Comparison of ENCODE assay signal across 13 mouse cellular contexts in the genomic region with DNA sequence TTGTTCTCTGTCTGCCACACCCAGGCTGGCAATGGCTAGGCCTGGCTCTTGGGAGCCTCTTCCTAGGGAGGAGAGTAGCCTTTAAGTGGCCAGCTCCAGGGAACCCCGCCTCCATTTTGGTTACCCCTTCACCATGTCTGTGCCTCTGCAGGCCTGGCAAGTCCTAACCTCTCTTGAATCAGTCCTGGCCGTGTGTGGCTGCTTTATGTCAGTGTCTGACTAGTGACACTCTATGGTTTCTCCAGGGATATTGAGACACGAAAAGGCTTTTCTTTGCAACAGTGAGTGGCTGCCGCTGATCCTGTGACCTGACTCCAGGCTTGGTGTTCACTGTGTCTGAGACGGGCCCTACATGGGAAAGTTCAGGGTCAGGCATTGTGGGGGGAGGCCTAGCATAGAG. TPM values are rescaled to one million over a fixed set of nuclear protein-coding genes. Genes with fewer than 3 reads are reported as not detected.
DNase-seq lines count a peak whose midpoint lies in the region; ATAC-seq lines count a peak whose summit lies in the region.
"Had no signal": no experiment of that assay in that cellular context is flagged by ENCODE, and none has a peak within 500 bp of the region (broad histone marks: within the 10 kb centered on the region; RNA-seq: fewer than 3 reads in every experiment).

No protein-coding gene starts in this region.

- ATAC-seq in heart, embryonic 12.5 days (ENCODE audit: insufficient number of reproducible peaks, low FRiP score): no peak
- no peak for ATAC-seq in limb, embryonic 15.5 days (ENCODE audit: insufficient number of reproducible peaks, low FRiP score, low TSS enrichment, low read depth)
- ATAC-seq: forebrain, embryonic 15.5 days had no signal

- H3K4me3 ChIP-seq in heart, embryonic 12.5 days: no peak overlapping the region
- no peak overlapping the region for H3K4me3 ChIP-seq in limb, embryonic 15.5 days
- H3K4me3 ChIP-seq: forebrain, embryonic 15.5 days; kidney, embryonic 15.5 days had no signal

- H3K9me3 ChIP-seq in heart, embryonic 12.5 days (replicated peaks): peaks cover 4% of the 10 kb centered on the region
- H3K9me3 ChIP-seq in limb, embryonic 15.5 days: no peaks in the 10 kb centered on the region
- H3K9me3 ChIP-seq: forebrain, embryonic 15.5 days; heart, embryonic 15.5 days; kidney, embryonic 15.5 days had no signal

- no peaks in the 10 kb centered on the region for H3K36me3 ChIP-seq in heart, embryonic 12.5 days
- no peaks in the 10 kb centered on the region for H3K36me3 ChIP-seq in limb, embryonic 15.5 days
- H3K36me3 ChIP-seq: forebrain, embryonic 15.5 days; heart, embryonic 15.5 days; kidney, embryonic 15.5 days had no signal

- no peak overlapping the region; the same call in 1 of the 2 replicates for H3K4me2 ChIP-seq in heart, embryonic 12.5 days
- H3K4me2 ChIP-seq in limb, embryonic 15.5 days: no peak overlapping the region
- H3K4me2 ChIP-seq: forebrain, embryonic 15.5 days; hindbrain, embryonic 14.5 days had no signal

- peaks cover 24% of the 10 kb centered on the region for H3K4me1 ChIP-seq in heart, embryonic 12.5 days (replicated peaks)
- peaks cover 37% of the 10 kb centered on the region for H3K4me1 ChIP-seq in limb, embryonic 15.5 days
- H3K4me1 ChIP-seq: forebrain, embryonic 15.5 days had no signal

- peak overlapping the region; percentile 23; the same call in 1 of the 2 replicates for H3K27ac ChIP-seq in heart, embryonic 12.5 days (ENCODE audit: poor library complexity, severe bottlenecking)
- peak overlapping the region; percentile 51 for H3K27ac ChIP-seq in limb, embryonic 15.5 days
- H3K27ac ChIP-seq: forebrain, embryonic 15.5 days; heart, embryonic 15.5 days; hindbrain, embryonic 14.5 days; kidney, embryonic 15.5 days had no signal

- no peak overlapping the region for H3K9ac ChIP-seq in heart, embryonic 12.5 days
- no peak overlapping the region for H3K9ac ChIP-seq in limb, embryonic 15.5 days
- H3K9ac ChIP-seq: forebrain, embryonic 15.5 days; heart, embryonic 15.5 days; hindbrain, embryonic 14.5 days; kidney, embryonic 15.5 days had no signal

- H3K27me3 ChIP-seq in heart, embryonic 12.5 days (replicated peaks): no peaks in the 10 kb centered on the region
- no peaks in the 10 kb centered on the region for H3K27me3 ChIP-seq in limb, embryonic 15.5 days
- H3K27me3 ChIP-seq: heart, embryonic 15.5 days; kidney, embryonic 15.5 days had no signal

- no peak for DNase-seq in heart, postnatal 4 days
- DNase-seq in 3T3-L1 (ENCODE audit: low read depth, low spot score) (peak; percentile 27), MN1 (ENCODE audit: low spot score) (peak; percentile 55)
- DNase-seq in thymus, adult 18-20 months: no peak
- no peak for DNase-seq in urinary bladder, postnatal 25 days (ENCODE audit: low spot score)
- DNase-seq in adrenal gland, adult 18-20 months (ENCODE audit: low spot score in 2 of 2): no peak
- DNase-seq: cerebellum, postnatal 36 days had no signal

- 43% methylated on average over 5 of the region's 5 CpGs for WGBS in heart, embryonic 12.5 days
- WGBS in limb, embryonic 15.5 days: 64% methylated on average over 5 of the region's 5 CpGs

RNA-seq across cellular contexts. Expression of gene Itpr3, which starts 6.3 kb away (rescaled TPM):
- 3.1 and 4.4 TPM in 2 replicates for polyA plus RNA-seq in heart, embryonic 12.5 days (2016; fragmentation: Nextera tagmentation; extraction: Ambion mirVana)
- 1 to 10 TPM; 7.5 to 8.2 TPM for total RNA-seq in heart, postnatal 4 days (2021)
- 4.3 and 4.4 TPM in 2 replicates for polyA plus RNA-seq in limb, embryonic 15.5 days (2015; fragmentation: Nextera tagmentation; extraction: Ambion mirVana)
- total RNA-seq in adrenal gland, adult 18-20 months (2021): 1 to 10 TPM; 5.5 to 6.2 TPM

RNA-seq across cellular contexts. Expression of gene Bak1, which starts 22.0 kb away (rescaled TPM):
- polyA plus RNA-seq in heart, embryonic 12.5 days (2016; fragmentation: Nextera tagmentation; extraction: Ambion mirVana): 4.3 and 5.8 TPM in 2 replicates
- 10 to 100 TPM; 46.8 to 52.4 TPM for total RNA-seq in heart, postnatal 4 days (2021)
- 4.0 and 5.5 TPM in 2 replicates for polyA plus RNA-seq in limb, embryonic 15.5 days (2015; fragmentation: Nextera tagmentation; extraction: Ambion mirVana)
- 10 to 100 TPM; 27.2 to 31.0 TPM for total RNA-seq in adrenal gland, adult 18-20 months (2021)

Comparison
In these comparisons a context has a peak if more than half of its experiments do, and no peak if none do; other contexts are left out.
1. DNase-seq: peak in 3T3-L1 (single experiment) and MN1 (single experiment); none in heart, postnatal 4 days (single experiment), thymus, adult 18-20 months (0 of 2), urinary bladder, postnatal 25 days (single experiment) and adrenal gland, adult 18-20 months (0 of 2).